Comparison of ENCODE assay signal across 23 mouse cellular contexts in the genomic region with DNA sequence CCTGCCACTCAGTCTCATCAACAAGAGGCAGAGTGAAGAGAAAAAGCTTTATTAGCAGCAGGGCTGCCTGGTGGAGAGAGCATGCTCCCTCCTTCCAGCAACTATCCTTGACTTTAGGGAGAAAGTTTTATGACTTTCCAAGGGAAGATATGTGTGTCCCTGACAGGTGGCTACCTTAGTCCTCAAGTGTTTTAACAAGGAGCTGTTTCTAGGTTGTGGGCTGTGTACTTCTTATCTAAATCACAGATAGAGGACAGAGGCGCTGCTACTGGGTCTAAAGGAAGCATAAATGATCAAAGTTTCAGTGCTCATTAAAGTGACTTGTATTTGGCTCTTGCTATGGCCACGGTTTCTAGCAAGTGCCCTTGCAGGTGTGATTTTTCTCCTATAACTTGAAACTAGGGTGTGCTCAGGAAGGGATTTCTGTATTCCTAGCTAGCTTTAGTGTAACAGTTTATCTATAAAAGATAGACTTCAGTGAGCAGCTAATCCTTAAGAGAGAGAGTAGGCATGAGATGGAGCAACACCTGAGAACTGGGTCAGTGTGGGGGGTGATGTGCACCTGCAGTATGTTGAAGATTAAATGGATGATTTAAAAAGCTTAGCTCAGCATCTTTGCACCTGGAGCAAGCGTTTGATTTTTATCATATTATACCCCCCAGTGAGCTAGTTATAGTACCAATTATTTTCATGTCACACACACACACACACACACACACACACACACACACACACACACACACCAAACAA. TPM values are rescaled to one million over a fixed set of nuclear protein-coding genes. Genes with fewer than 3 reads are reported as not detected.
DNase-seq lines count a peak whose midpoint lies in the region; ATAC-seq and TF ChIP-seq lines count a peak whose summit lies in the region.
"Had no signal": no experiment of that assay in that cellular context is flagged by ENCODE, and none has a peak within 500 bp of the region (broad histone marks: within the 10 kb centered on the region; RNA-seq: fewer than 3 reads in every experiment).

No protein-coding gene starts in this region.

- H3K36me3 ChIP-seq in intestine, embryonic 15.5 days, result no peaks in the 10 kb centered on the region
- H3K36me3 ChIP-seq in intestine, postnatal 0 days (ENCODE audit: control insufficient read depth, insufficient read depth), result no peaks in the 10 kb centered on the region
- H3K36me3 ChIP-seq: embryonic facial prominence, embryonic 13.5 days; heart, embryonic 13.5 days; hindbrain, embryonic 12.5 days had no signal

- peak; percentile 75 for ATAC-seq in intestine, embryonic 15.5 days
- no peak for ATAC-seq in intestine, postnatal 0 days
- ATAC-seq in megakaryocyte progenitor cell, adult 5-6 weeks (replicated peaks; ENCODE audit: poor library complexity), result no peak
- ATAC-seq: CD4-positive, CD25-positive, alpha-beta regulatory T cell, adult 4 months; forebrain, embryonic 13.5 days; forebrain, postnatal 0 days; hindbrain, embryonic 16.5 days had no signal

- no peaks in the 10 kb centered on the region for H3K9me3 ChIP-seq in intestine, embryonic 15.5 days
- H3K9me3 ChIP-seq in intestine, postnatal 0 days (ENCODE audit: control insufficient read depth), result no peaks in the 10 kb centered on the region
- H3K9me3 ChIP-seq: embryonic facial prominence, embryonic 13.5 days; forebrain, embryonic 13.5 days; heart, embryonic 13.5 days; hindbrain, embryonic 12.5 days had no signal

- H3K4me2 ChIP-seq in intestine, embryonic 15.5 days (replicated peaks), result no peak overlapping the region
- no peak overlapping the region for H3K4me2 ChIP-seq in intestine, postnatal 0 days (replicated peaks; ENCODE audit: low read depth)
- H3K4me2 ChIP-seq: embryonic facial prominence, embryonic 13.5 days; forebrain, embryonic 13.5 days; heart, embryonic 13.5 days; hindbrain, embryonic 12.5 days had no signal

- no peaks in the 10 kb centered on the region for H3K27me3 ChIP-seq in intestine, embryonic 15.5 days (replicated peaks)
- 0 out of 2 replicates have a peak, but pooled peaks cover 2% of the 10 kb centered on the region for H3K27me3 ChIP-seq in intestine, postnatal 0 days (replicated peaks; ENCODE audit: control insufficient read depth, insufficient read depth, low read length)
- H3K27me3 ChIP-seq: embryonic facial prominence, embryonic 13.5 days; forebrain, embryonic 13.5 days; heart, embryonic 13.5 days; hindbrain, embryonic 12.5 days had no signal

- no peak overlapping the region for H3K9ac ChIP-seq in intestine, embryonic 15.5 days
- no peak overlapping the region for H3K9ac ChIP-seq in intestine, postnatal 0 days (ENCODE audit: low read depth, low read length)
- H3K9ac ChIP-seq: embryonic facial prominence, embryonic 13.5 days; forebrain, embryonic 13.5 days; forebrain, postnatal 0 days; heart, embryonic 13.5 days; hindbrain, embryonic 12.5 days had no signal

- 53% methylated on average over 3 of the region's 3 CpGs for WGBS in intestine, embryonic 15.5 days
- WGBS in intestine, postnatal 0 days, result 31% methylated on average over 3 of the region's 3 CpGs

- no peak overlapping the region for H3K27ac ChIP-seq in intestine, embryonic 15.5 days
- no peak overlapping the region for H3K27ac ChIP-seq in intestine, postnatal 0 days (ENCODE audit: low read depth, low read length)
- H3K27ac ChIP-seq: embryonic facial prominence, embryonic 13.5 days; forebrain, embryonic 13.5 days; heart, embryonic 13.5 days; hindbrain, embryonic 12.5 days had no signal

- H3K4me1 ChIP-seq in intestine, embryonic 15.5 days (replicated peaks), result no peaks in the 10 kb centered on the region
- no peaks in the 10 kb centered on the region for H3K4me1 ChIP-seq in intestine, postnatal 0 days (replicated peaks; ENCODE audit: control insufficient read depth, insufficient read depth, low read length)
- H3K4me1 ChIP-seq: embryonic facial prominence, embryonic 13.5 days; forebrain, embryonic 13.5 days; heart, embryonic 13.5 days; hindbrain, embryonic 12.5 days had no signal

- no peak overlapping the region for H3K4me3 ChIP-seq in intestine, embryonic 15.5 days (replicated peaks)
- no peak overlapping the region for H3K4me3 ChIP-seq in intestine, postnatal 0 days (ENCODE audit: low read depth, low read length)
- H3K4me3 ChIP-seq: embryonic facial prominence, embryonic 13.5 days; forebrain, embryonic 13.5 days; heart, embryonic 13.5 days; hindbrain, embryonic 12.5 days had no signal

- no peak for TF ChIP-seq CTCF in intestine, postnatal 0 days (IDR thresholded peaks at IDR 0.05; ENCODE audit: low read depth)

- peak; percentile 53 for DNase-seq in thymus, postnatal 0 days (ENCODE audit: low spot score)
- DNase-seq in thymus, postnatal 36 days, result peak; percentile 23 to 55
- no peak for DNase-seq in spleen, postnatal 36 days (ENCODE audit: low spot score in 2 of 2)
- no peak for DNase-seq in urinary bladder, postnatal 25 days (ENCODE audit: low spot score)
- DNase-seq: adrenal gland, adult 2 months; adrenal gland, postnatal 25 days; B cell, adult 2 months; cerebellum, adult 18-20 months; cerebellum, adult 9-11 months; cerebellum, postnatal 36 days; forebrain, postnatal 0 days; gastrocnemius, postnatal 25 days; heart, postnatal 4 days had no signal

RNA-seq across cellular contexts. Expression of a gene that starts 21.1 kb away (rescaled TPM):
- polyA plus RNA-seq in intestine, embryonic 15.5 days (2015; fragmentation: Nextera tagmentation; extraction: Ambion mirVana), result 24.4 and 24.7 TPM in 2 replicates
- 328 and 422 TPM in 2 replicates for polyA plus RNA-seq in intestine, postnatal 0 days (2015; fragmentation: Nextera tagmentation; extraction: Ambion mirVana)
- 3.8 and 4.3 TPM in 2 replicates for polyA plus RNA-seq in thymus, postnatal 0 days (2015; fragmentation: Nextera tagmentation; extraction: Ambion mirVana)
- 0.81 and 0.90 TPM in 2 replicates for total RNA-seq in megakaryocyte progenitor cell, adult 5-6 weeks (2015)
- 0.08 and 0.41 TPM in 2 replicates for total RNA-seq in megakaryocyte progenitor cell, adult 5-6 weeks (2017)
- total RNA-seq: granulocyte monocyte progenitor cell, adult 5-6 weeks had no signal

RNA-seq across cellular contexts. Expression of a gene that starts 50.6 kb away (rescaled TPM):
- polyA plus RNA-seq in intestine, embryonic 15.5 days (2015; fragmentation: Nextera tagmentation; extraction: Ambion mirVana), result 19.3 and 20.1 TPM in 2 replicates
- polyA plus RNA-seq in intestine, postnatal 0 days (2015; fragmentation: Nextera tagmentation; extraction: Ambion mirVana), result 11.7 and 13.2 TPM in 2 replicates
- polyA plus RNA-seq in thymus, postnatal 0 days (2015; fragmentation: Nextera tagmentation; extraction: Ambion mirVana), result 29.2 and 35.2 TPM in 2 replicates
- total RNA-seq in megakaryocyte progenitor cell, adult 5-6 weeks (2015), result 89.8 and 91.8 TPM in 2 replicates
- 59.3 and 71.4 TPM in 2 replicates for total RNA-seq in megakaryocyte progenitor cell, adult 5-6 weeks (2017)

Comparison
In these comparisons a context has a peak if more than half of its experiments do, and no peak if none do; other contexts are left out.
1. RNA of a gene that starts 21.1 kb away (polyA plus RNA-seq): 328 to 422 TPM in intestine, postnatal 0 days; 24.4 to 24.7 TPM in intestine, embryonic 15.5 days and 3.8 to 4.3 TPM in thymus, postnatal 0 days; every median in the first group is over 10 times any median in the second.
2. DNase-seq: peak in thymus, postnatal 0 days (single experiment) and thymus, postnatal 36 days (2 of 2); none in spleen, postnatal 36 days (0 of 2) and urinary bladder, postnatal 25 days (single experiment).